Mouse (Mus musculus) limb, embryonic 15.5 days (tissue): ENCODE results near the gene Klhl33. TPM values are rescaled to one million over a fixed set of nuclear protein-coding genes. Genes with fewer than 3 reads are reported as not detected.
"Not testable (repeated sequence)": the region's sequence is repeated elsewhere in the genome, so short reads cannot be mapped to it uniquely, and the experiment has no call there.

Experiments used
- ATAC-seq: fragments of 200-750 bp; cut with Nextera tagmentation; 2 replicates; pipeline ENCODE4 v1.8.0; 2017; ENCODE audit warnings: low read depth, moderate TSS enrichment; ENCODE audit not compliant: insufficient number of reproducible peaks, low FRiP score, low TSS enrichment
- H3K27ac ChIP-seq: fragments of 300-500 bp; sonication (generic); 2 replicates; pipeline ENCODE4 v1.5.1; 2015; ENCODE audit warnings: moderate library complexity, mild to moderate bottlenecking, inconsistent platforms
- H3K27me3 ChIP-seq: fragments of 300-500 bp; sonication (generic); 2 replicates; pipeline ENCODE4 v1.6.1; 2015; ENCODE audit warnings: inconsistent platforms
- H3K36me3 ChIP-seq: fragments of 300-500 bp; sonication (generic); 2 replicates; pipeline ENCODE4 v1.6.1; 2015; ENCODE audit warnings: inconsistent platforms
- H3K4me1 ChIP-seq: fragments of 300-500 bp; sonication (generic); 2 replicates; pipeline ENCODE4 v1.6.1; 2015; ENCODE audit warnings: inconsistent platforms
- H3K4me2 ChIP-seq: fragments of 300-500 bp; sonication (generic); 2 replicates; pipeline ENCODE4 v1.6.1; 2015; ENCODE audit warnings: mild to moderate bottlenecking, inconsistent platforms
- H3K4me3 ChIP-seq: fragments of 300-500 bp; sonication (generic); 2 replicates; pipeline ENCODE4 v1.5.1; 2015; ENCODE audit warnings: mild to moderate bottlenecking, inconsistent platforms
- H3K9ac ChIP-seq: fragments of 300-500 bp; sonication (generic); 2 replicates; pipeline ENCODE4 v1.6.1; 2015; ENCODE audit warnings: inconsistent platforms
- H3K9me3 ChIP-seq: fragments of 300-500 bp; sonication (generic); 2 replicates; pipeline ENCODE4 v1.6.1; 2016; ENCODE audit warnings: inconsistent platforms
- WGBS: fragments of 180-500 bp; shearing (Covaris S2); methylation state at CpG from one replicate; pipeline ENCODE4 v1.1.7; 2015; 5-methylcytosine and 5-hydroxymethylcytosine counted together
- polyA plus RNA-seq: library from polyadenylated mRNA; unstranded; fragments of >200 nt; fragmentation: Nextera tagmentation; extraction: Ambion mirVana; gene quantifications from 2 replicates; pipeline ENCODE4 v1.2.1, GENCODE M21; 2015

Klhl33 gene
- polyA plus RNA-seq, 1 experiment from 2014 or later, result 0.10 TPM

DNA sequence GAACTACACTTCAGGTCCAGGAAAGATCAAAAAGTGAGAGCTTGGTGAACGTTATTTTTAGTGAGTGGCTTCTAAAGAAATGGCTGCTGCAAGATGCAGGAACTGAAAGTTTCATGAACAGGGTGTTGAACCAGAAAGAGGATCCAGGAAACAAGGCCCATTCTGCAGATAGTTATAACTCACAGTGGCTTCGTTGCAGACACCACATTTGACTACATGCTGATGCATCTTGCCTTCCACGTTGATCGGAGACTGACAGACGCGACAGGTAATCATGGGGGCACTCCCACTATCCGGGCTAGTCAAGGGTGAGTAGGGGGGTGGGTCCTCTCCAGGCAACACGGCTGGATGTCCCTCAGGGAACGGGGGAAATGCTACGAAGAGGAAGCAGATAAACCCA lies 32.6 kb upstream of the Klhl33 start:
- WGBS, result 13% methylated on average over 10 of the region's 10 CpGs
- peak overlapping the region; percentile 90 for H3K27ac ChIP-seq

DNA sequence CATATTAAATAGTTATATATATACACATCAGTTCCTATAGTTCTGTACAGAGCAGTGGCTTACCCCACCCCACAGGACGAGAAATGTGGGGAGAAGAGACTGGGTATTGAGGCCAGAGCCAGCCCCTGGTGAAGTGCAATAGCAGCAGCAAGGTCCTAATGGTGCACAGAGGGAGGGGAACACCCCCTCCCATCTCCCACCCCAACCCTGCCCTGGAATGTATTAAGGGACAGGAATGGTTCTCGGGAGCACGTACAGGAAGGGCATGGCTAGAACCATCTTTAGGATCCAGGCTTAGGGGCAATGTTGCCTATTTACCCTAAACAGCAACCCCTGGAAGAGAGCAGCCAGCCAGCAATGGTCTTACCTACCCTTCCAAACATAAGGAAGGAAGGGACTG lies 30.1 kb upstream of the Klhl33 start:
- 47% methylated on average over 3 of the region's 3 CpGs for WGBS
- H3K4me3 ChIP-seq, result no peak overlapping the region
- H3K27ac ChIP-seq, result no peak overlapping the region
- peaks cover 34% of the 10 kb centered on the region for H3K36me3 ChIP-seq
- no peaks in the 10 kb centered on the region for H3K9me3 ChIP-seq
- no peak for ATAC-seq
- no peak overlapping the region for H3K9ac ChIP-seq
- H3K4me2 ChIP-seq, result no peak overlapping the region
- H3K27me3 ChIP-seq, result no peaks in the 10 kb centered on the region
- peaks cover 29% of the 10 kb centered on the region for H3K4me1 ChIP-seq

More for the DNA sequence above, 32.6 kb upstream of the Klhl33 start:
- peak overlapping the region; percentile 98 for H3K4me3 ChIP-seq
- peak overlapping the region; percentile 81 for H3K4me2 ChIP-seq
- no peaks in the 10 kb centered on the region for H3K9me3 ChIP-seq
- no peak for ATAC-seq
- peaks cover 34% of the 10 kb centered on the region for H3K36me3 ChIP-seq
- peaks cover 24% of the 10 kb centered on the region for H3K4me1 ChIP-seq
- no peaks in the 10 kb centered on the region for H3K27me3 ChIP-seq
- H3K9ac ChIP-seq, result peak overlapping the region; percentile 94

DNA sequence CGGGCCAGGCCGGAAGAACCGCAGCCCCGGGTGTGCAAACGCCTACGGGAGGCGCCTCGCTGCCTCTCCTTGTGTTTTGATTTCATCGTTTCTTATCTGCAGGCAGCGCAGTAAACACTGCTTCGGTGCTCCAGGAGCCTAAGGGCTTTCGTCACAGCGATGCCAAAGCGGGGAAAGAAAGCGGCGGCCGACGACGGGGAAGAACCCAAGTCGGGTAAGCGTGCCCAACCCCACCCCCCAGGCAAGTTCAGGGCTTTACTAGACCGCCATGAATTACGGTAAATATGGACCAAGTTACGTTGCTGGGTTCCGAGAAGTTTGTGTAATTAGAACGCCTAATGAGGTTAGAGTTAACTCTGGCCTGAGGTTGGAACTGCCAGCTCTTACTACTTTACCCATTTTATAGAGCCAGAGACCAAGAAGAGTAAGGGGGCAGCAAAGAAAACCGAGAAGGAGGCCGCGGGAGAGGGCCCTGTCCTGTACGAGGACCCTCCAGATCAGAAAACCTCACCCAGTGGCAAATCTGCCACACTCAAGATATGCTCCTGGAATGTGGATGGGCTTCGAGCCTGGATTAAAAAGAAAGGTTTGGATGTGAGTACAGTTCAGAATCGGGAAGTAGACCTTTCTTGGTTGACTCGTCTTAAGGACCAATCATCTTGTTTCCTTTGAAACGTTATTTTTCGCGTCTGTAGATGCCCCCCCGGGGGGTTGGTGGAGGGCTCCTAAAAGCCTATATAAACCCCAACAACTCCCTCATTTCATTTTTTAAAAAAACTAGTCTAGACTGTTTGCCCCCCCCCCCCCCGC lies 28.0 kb upstream of the Klhl33 start:
- H3K9ac ChIP-seq, result peak overlapping the region; percentile 53
- H3K4me3 ChIP-seq, result peak overlapping the region; percentile 71
- peaks cover 40% of the 10 kb centered on the region for H3K36me3 ChIP-seq
- peaks cover 24% of the 10 kb centered on the region for H3K4me1 ChIP-seq
- under 1% methylated on average over 38 of the region's 38 CpGs for WGBS
- 0 out of 2 replicates have a peak, but pooled peaks have one; percentile 8 for ATAC-seq
- no peaks in the 10 kb centered on the region for H3K27me3 ChIP-seq
- peak overlapping the region; percentile 71 for H3K4me2 ChIP-seq
- H3K27ac ChIP-seq, result peak overlapping the region; percentile 94
- no peaks in the 10 kb centered on the region for H3K9me3 ChIP-seq

DNA sequence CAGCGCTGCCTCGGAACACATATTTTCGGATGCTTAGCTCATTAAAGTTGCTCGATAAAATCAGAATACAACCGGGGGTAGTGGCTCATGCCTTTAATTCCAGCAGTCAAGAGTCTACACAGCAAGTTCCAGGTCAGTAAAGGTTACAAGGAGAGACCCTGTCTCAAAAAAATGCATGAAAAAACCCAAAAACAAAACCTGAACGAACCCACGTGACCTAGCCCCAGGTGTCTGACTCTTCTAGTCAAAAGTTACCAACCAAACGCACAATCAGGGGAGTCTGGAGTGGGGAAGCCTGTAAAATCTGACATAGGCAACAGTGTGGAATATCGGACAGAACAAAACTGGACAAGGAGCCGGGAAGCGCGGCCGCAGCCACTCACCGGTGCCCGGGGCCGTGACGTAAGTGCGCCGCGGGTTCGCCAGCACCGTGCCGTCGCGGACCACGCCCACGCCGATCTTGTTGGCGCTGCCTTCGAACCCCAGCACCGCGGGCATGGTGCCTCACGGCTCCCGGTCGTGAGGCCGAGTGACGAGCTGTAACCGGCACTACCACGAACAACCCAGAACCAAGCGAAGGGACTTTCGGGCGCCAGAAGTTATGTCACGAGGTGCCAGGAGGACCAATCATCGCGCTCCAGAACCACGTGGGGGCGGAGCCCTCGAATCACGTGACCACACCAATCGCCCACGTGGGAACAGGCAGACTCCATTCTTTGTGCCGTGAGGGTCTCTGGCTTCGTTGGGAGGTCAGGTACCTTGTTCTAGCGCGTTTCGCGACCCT lies 27.2 kb upstream of the Klhl33 start, which contains the start of the genes Osgep and Apex1:
Osgep (minus strand) TSS at position 613 of the 784 bp plus-strand sequence.
Apex1 (plus strand) TSS at position 688 of the 784 bp plus-strand sequence.
- WGBS, result under 1% methylated on average over 57 of the region's 57 CpGs
- H3K27me3 ChIP-seq, result no peaks in the 10 kb centered on the region
- peak within 1 kb of the TSS; percentile 68 for H3K9ac ChIP-seq
- H3K27ac ChIP-seq, result peak within 1 kb of the TSS; percentile 94
- peak within 1 kb of the TSS; percentile 71 for H3K4me2 ChIP-seq
- peaks cover 17% of the 10 kb centered on the region for H3K4me1 ChIP-seq
- H3K9me3 ChIP-seq, result no peaks in the 10 kb centered on the region
- H3K36me3 ChIP-seq, result peaks cover 42% of the 10 kb centered on the region
- H3K4me3 ChIP-seq, result peak within 1 kb of the TSS; percentile 71
- ATAC-seq, result peak; percentile 94

DNA sequence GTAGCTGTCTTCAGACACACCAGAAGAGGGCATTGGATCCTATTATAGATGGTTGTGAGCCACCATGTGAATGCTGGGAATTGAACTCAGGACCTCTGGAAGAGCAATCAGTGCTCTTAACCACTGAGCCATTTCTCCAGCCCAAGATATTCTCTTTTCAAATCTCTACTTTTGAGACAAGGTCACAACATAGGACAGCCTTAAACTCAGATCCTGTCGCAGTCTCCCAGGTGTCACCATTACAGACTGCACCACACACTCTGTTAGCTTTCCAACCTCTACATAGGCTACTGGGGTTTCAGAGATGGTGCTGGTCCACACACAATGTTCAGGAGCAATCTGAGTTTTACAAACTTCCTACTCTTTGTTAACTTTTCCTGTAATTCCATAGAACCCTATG lies 26.1 kb upstream of the Klhl33 start:
- H3K9ac ChIP-seq, H3K27ac ChIP-seq, H3K27me3 ChIP-seq, H3K9me3 ChIP-seq, ATAC-seq: not testable (repeated sequence)
- peak overlapping the region; percentile 71 for H3K4me3 ChIP-seq
- peaks cover 17% of the 10 kb centered on the region for H3K4me1 ChIP-seq
- WGBS, result 91% methylated on average over 1 of the region's 1 CpGs
- H3K36me3 ChIP-seq, result peaks cover 38% of the 10 kb centered on the region
- peak overlapping the region; percentile 46 for H3K4me2 ChIP-seq

DNA sequence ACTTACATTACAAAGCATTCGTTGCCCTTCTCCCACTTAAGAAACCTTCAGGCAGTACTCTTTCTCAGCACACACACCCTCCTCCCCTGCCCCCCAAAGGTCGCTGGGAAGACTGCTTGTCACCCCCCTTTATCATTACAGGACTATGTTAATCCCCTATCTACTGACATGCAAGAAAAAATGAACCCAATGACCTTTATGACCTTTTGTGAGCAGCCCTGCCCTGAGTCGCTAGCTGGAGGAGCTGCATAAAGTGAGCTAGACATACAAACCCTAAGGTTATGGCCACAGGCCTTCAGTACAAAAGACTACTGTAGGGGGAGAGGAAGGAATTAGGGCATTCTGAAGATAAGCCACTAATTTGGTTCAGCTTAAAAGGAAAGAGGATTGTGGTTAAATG lies 14.0 kb upstream of the Klhl33 start:
- ATAC-seq, result no peak
- Histone ChIP-seq H3K4me3 (no peak overlapping the region), H3K27ac (no peak overlapping the region), H3K4me1 (no peaks in the 10 kb centered on the region), H3K36me3 (peaks cover 55% of the 10 kb centered on the region), H3K9ac (no peak overlapping the region), H3K27me3 (no peaks in the 10 kb centered on the region), H3K9me3 (no peaks in the 10 kb centered on the region), H3K4me2 (no peak overlapping the region)
- 59% methylated on average over 3 of the region's 3 CpGs for WGBS

DNA sequence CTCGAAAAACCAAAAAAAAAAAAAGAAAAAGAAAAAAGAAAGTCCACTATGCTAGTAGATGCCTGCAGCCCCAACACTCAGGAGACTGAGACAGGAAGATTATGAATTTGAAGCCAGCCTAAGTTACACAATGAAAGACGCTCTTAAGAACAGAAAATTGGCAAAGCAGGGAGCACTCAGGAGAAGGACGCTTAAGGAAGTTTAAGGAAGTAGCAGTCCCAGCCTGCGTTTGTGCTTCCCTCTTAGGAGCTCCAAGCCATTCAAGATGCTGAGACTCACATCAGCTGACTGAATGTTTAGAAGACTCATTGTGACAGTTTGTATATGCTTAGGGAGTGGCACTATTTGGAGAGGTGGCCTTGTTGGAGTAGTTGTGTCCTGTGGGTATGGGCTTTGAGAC lies 10.8 kb upstream of the Klhl33 start:
- Histone ChIP-seq H3K27ac (no peak overlapping the region), H3K9me3 (no peaks in the 10 kb centered on the region), H3K9ac (no peak overlapping the region), H3K4me1 (peaks cover 8% of the 10 kb centered on the region), H3K4me2 (no peak overlapping the region), H3K4me3 (no peak overlapping the region), H3K27me3 (no peaks in the 10 kb centered on the region), H3K36me3 (peaks cover 25% of the 10 kb centered on the region)
- 78% methylated on average over 4 of the region's 4 CpGs for WGBS
- no peak for ATAC-seq

DNA sequence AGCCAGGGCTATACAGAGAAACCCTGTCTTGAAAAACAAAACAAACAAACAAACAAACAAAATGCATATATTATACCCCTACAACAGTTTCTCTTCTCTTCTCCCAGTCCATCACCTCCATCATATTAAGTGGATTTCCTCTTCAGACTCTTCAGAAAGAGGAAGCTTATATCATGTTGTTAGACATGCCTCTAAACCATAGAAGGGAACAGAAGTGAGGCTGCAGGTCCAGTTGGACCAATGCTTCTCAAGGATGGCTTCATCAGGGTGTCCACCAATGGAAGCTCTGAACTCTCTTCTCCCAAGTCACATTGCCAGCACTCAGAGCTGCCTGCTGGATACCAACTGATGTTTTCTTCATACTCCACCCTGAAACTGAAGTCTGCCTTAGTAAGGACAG lies 8.0 kb upstream of the Klhl33 start:
- H3K4me1 ChIP-seq, H3K4me2 ChIP-seq, H3K36me3 ChIP-seq, H3K4me3 ChIP-seq, ATAC-seq, H3K9ac ChIP-seq, H3K9me3 ChIP-seq, H3K27ac ChIP-seq, H3K27me3 ChIP-seq: not testable (repeated sequence)

DNA sequence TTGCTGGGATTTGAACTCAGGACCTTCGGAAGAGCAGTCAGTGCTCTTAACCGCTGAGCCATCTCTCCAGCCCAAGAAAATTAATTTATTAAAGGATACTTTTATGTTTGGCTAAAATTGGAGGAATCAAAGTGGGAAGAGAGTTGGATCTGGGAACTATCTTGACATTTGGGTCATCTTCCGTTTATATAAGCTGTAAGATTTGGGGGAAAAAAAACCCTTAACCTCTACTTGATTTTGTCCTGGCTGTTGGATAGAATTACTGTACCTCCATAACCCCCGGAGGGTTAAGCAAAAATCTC lies 7.5 kb upstream of the Klhl33 start:
- WGBS, result 79% methylated on average over 4 of the region's 4 CpGs
- no peaks in the 10 kb centered on the region for H3K36me3 ChIP-seq

DNA sequence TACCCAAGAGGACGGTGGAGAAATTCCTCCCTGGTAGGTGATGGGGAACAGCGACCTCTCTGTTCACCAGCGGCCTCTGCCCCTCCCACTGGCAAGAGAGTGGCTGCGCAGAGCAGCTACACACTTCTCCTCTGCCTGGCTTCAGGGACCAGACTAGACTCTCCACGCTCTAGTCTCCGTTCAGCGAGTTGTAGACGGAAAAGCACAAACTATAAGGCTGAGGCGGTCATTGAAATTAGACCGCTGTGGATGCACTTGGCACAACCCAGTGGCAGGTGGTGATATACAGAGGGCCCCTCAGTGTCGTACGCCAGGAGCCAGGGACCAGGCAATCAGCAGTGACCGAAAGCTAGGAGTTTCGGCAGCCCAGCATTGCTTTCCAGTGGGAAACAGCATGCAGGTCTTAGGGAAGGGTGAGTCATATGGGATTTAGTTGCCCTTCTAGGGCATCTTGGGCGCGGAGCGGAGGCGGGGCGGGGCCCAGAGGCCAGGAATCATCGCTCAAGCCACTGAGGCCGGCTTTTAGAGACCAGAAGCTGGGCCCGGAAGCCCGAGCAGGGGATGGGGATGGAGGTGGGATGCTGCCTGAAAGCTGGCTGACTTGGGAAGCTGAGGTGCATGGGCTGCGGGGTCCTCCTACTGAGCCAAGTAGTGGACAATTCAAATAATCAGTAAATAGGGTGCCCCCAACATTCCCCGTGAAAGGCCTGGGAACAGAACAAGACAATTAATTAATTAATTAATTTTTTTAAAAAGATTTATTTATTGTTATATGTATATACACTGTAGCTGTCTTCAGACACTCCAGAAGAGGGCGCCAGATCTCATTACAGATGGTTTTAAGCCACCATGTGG lies 6.9 kb upstream of the Klhl33 start:
- Histone ChIP-seq H3K27me3 (no peaks in the 10 kb centered on the region), H3K4me3 (peak overlapping the region; percentile 40), H3K4me2 (peak overlapping the region; percentile 58), H3K9me3 (no peaks in the 10 kb centered on the region), H3K9ac (peak overlapping the region; percentile 42; the same call in 1 of the 2 replicates), H3K36me3 (no peaks in the 10 kb centered on the region), H3K4me1 (peaks cover 8% of the 10 kb centered on the region), H3K27ac (peak overlapping the region; percentile 51; the same call in 1 of the 2 replicates)
- WGBS, result 4% methylated on average over 26 of the region's 26 CpGs
- ATAC-seq, result peak; percentile 71

More for the DNA sequence above, 7.5 kb upstream of the Klhl33 start:
- Histone ChIP-seq H3K4me2 (no peak overlapping the region), H3K9ac (no peak overlapping the region), H3K4me3 (no peak overlapping the region), H3K9me3 (no peaks in the 10 kb centered on the region), H3K27me3 (no peaks in the 10 kb centered on the region), H3K4me1 (peaks cover 8% of the 10 kb centered on the region), H3K27ac (no peak overlapping the region)
- no peak for ATAC-seq

DNA sequence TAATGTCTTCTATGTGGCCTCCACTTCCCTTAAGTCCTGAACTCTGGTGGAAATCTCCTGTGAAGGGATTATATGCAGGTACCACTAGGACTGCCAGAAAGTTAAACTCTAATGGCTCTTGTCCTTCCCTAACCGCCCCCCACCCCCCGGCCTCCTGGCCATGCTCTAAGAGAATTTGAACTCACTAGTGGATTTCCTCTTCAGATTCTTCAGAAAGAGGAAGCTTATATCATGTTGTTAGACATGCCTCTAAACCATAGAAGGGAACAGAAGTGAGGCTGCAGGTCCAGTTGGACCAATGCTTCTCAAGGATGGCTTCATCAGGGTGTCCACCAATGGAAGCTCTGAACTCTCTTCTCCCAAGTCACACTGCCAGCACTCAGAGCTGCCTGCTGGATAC lies 685 bp upstream of the Klhl33 start:
- H3K9me3 ChIP-seq, H3K27ac ChIP-seq, H3K4me3 ChIP-seq, H3K4me2 ChIP-seq, ATAC-seq, H3K36me3 ChIP-seq, H3K9ac ChIP-seq: not testable (repeated sequence)
- peaks cover 10% of the 10 kb centered on the region for H3K4me1 ChIP-seq
- peaks cover 26% of the 10 kb centered on the region for H3K27me3 ChIP-seq
- whole genome bisulfite sequencing, result 96% methylated on average over 2 of the region's 2 CpGs
